Mouse (Mus musculus): Measurements from ENCODE around the gene Zmynd11.
"Not testable (repeated sequence)": the region's sequence is repeated elsewhere in the genome, so short reads cannot be mapped to it uniquely, and the experiment has no call there.

The Zmynd11 gene

GRCm38 (mm10) chr13:9764646-9765536 is at the start of gene Zmynd11:
Gene Zmynd11 (minus strand): TSS chr13:9765330.
- DNase-seq: peak; percentile 76

GRCm38 (mm10) chr13:9795889-9796631 is 30.9 kb upstream of the Zmynd11 start:
- no peak for DNase-seq

GRCm38 (mm10) chr13:9786050-9786449 is 20.9 kb upstream of the Zmynd11 start:
- DNase-seq: no peak

GRCm38 (mm10) chr13:9783717-9784116 is 18.6 kb upstream of the Zmynd11 start:
- DNase-seq: no peak

GRCm38 (mm10) chr13:9775901-9776300 is 10.8 kb upstream of the Zmynd11 start:
- DNase-seq: peak; percentile 53

GRCm38 (mm10) chr13:9774077-9774476 is 8.9 kb upstream of the Zmynd11 start:
- DNase-seq: no peak

- no peak for DNase-seq
These were observed 2.1 kb upstream of the Zmynd11 start for GRCm38 (mm10) chr13:9767279-9767678.

- DNase-seq: no peak
These were observed 1.4 kb upstream of the Zmynd11 start for GRCm38 (mm10) chr13:9766497-9766896.

GRCm38 (mm10) chr13:9765537-9765851 is 364 bp upstream of the Zmynd11 start:
- no peak for DNase-seq

- DNase-seq: peak; percentile 87
These were observed 1.1 kb downstream of the Zmynd11 start for GRCm38 (mm10) chr13:9763828-9764645.

- DNase-seq: no peak
These were observed 1.9 kb downstream of the Zmynd11 start for GRCm38 (mm10) chr13:9763100-9763827.

GRCm38 (mm10) chr13:9760057-9760456 is 5.1 kb downstream of the Zmynd11 start:
- peak; percentile 39 for DNase-seq

- no peak for DNase-seq
These were observed 7.2 kb downstream of the Zmynd11 start for GRCm38 (mm10) chr13:9757842-9758491.

- DNase-seq: no peak
These were observed 11.4 kb downstream of the Zmynd11 start for GRCm38 (mm10) chr13:9753706-9754105.

GRCm38 (mm10) chr13:9750320-9750719 is 14.8 kb downstream of the Zmynd11 start:
- DNase-seq: no peak

- no peak for DNase-seq
These were observed 15.3 kb downstream of the Zmynd11 start for GRCm38 (mm10) chr13:9749796-9750195.

- DNase-seq: no peak
These were observed 26.9 kb downstream of the Zmynd11 start for GRCm38 (mm10) chr13:9738190-9738589.

GRCm38 (mm10) chr13:9737024-9737423 is 28.1 kb downstream of the Zmynd11 start:
- no peak for DNase-seq

GRCm38 (mm10) chr13:9732262-9732661 is 32.9 kb downstream of the Zmynd11 start:
- not testable (repeated sequence) for DNase-seq

GRCm38 (mm10) chr13:9729073-9729472 is 36.1 kb downstream of the Zmynd11 start:
- DNase-seq: no peak

GRCm38 (mm10) chr13:9715224-9715623 is 49.9 kb downstream of the Zmynd11 start:
- DNase-seq: no peak

Data from thymus, postnatal 4 days (tissue).